Mouse (Mus musculus) MEL (cell line): ENCODE results near the gene Ogfod2.

ENCODE experiments used
- GATA1 ChIP-seq: IDR thresholded peaks from 2 replicates; pipeline ENCODE4 v1.6.1; 2011; ENCODE audit warnings: low read depth, low read length, improper control_type of control experiment
- HCFC1 ChIP-seq: IDR thresholded peaks from 2 replicates; pipeline ENCODE4 v1.6.1; 2012; ENCODE audit warnings: low read depth, mild to moderate bottlenecking, inconsistent platforms, low read length, improper control_type of control experiment, moderate library complexity

- no peak for TF ChIP-seq GATA1
- TF ChIP-seq HCFC1: no peak
Observed at GRCm38 (mm10) chr5:124122357-124122756, 10.3 kb downstream of the Ogfod2 start.
